Comparison of ENCODE assay signal across 33 mouse cellular contexts in genomic region chr9:106469776-106470175, GRCm38 (mm10). TPM values are rescaled to one million over a fixed set of nuclear protein-coding genes. Genes with fewer than 3 reads are reported as not detected.
DNase-seq lines count a peak whose midpoint lies in the region; ATAC-seq and TF ChIP-seq lines count a peak whose summit lies in the region.
"Had no signal": no experiment of that assay in that cellular context is flagged by ENCODE, and none has a peak within 500 bp of the region (broad histone marks: within the 10 kb centered on the region; RNA-seq: fewer than 3 reads in every experiment).

No protein-coding gene starts in this region.

- no peak for TF ChIP-seq CTCF in stomach, postnatal 0 days (IDR thresholded peaks at IDR 0.05; ENCODE audit: low read depth)

- peak; percentile 3 for DNase-seq in cerebellum, adult 8-10 months
- DNase-seq in cerebellum, postnatal 10 days, result no peak
- DNase-seq in heart, adult 11 months, result peak; percentile 89
- DNase-seq in heart, postnatal 4 days, result no peak
- DNase-seq in stomach, postnatal 0 days (ENCODE audit: low spot score), result no peak
- DNase-seq: adrenal gland, postnatal 10 days; gastrocnemius, postnatal 10 days; kidney, adult 11 months; kidney, postnatal 36 days; liver, embryonic 13.5 days; lung, adult 18-20 months; lung, postnatal 4 days; right cerebral cortex, adult 18-20 months; thymus, postnatal 14 days had no signal

- no peak overlapping the region for H3K4me3 ChIP-seq in stomach, embryonic 15.5 days (replicated peaks)
- H3K4me3 ChIP-seq in stomach, postnatal 0 days (ENCODE audit: low read depth, low read length), result no peak overlapping the region
- no peak overlapping the region for H3K4me3 ChIP-seq in stomach, embryonic 16.5 days (replicated peaks; ENCODE audit: low read length)
- H3K4me3 ChIP-seq: embryonic facial prominence, embryonic 10.5 days; embryonic facial prominence, embryonic 15.5 days; heart, adult 2 months; heart, embryonic 12.5 days; layer of hippocampus, adult 2 months; limb, embryonic 10.5 days; limb, embryonic 15.5 days; liver, embryonic 13.5 days; midbrain, embryonic 15.5 days; neural tube, embryonic 12.5 days had no signal

- H3K4me2 ChIP-seq in stomach, embryonic 15.5 days, result no peak overlapping the region
- no peak overlapping the region for H3K4me2 ChIP-seq in stomach, postnatal 0 days (replicated peaks; ENCODE audit: low read depth)
- H3K4me2 ChIP-seq in stomach, embryonic 16.5 days (ENCODE audit: low read depth, low read length), result no peak overlapping the region
- H3K4me2 ChIP-seq: embryonic facial prominence, embryonic 15.5 days; heart, embryonic 12.5 days; hindbrain, embryonic 14.5 days; limb, embryonic 15.5 days; liver, embryonic 13.5 days; midbrain, embryonic 15.5 days; neural tube, embryonic 12.5 days had no signal

- ATAC-seq in stomach, embryonic 15.5 days (ENCODE audit: insufficient read depth, low FRiP score, low read depth), result no peak
- ATAC-seq in stomach, postnatal 0 days (ENCODE audit: low FRiP score, low TSS enrichment), result no peak
- no peak for ATAC-seq in stomach, embryonic 16.5 days (ENCODE audit: insufficient read depth, low FRiP score)
- ATAC-seq in frontal cortex, adult (ENCODE audit: low TSS enrichment), result no peak
- ATAC-seq: forebrain, embryonic 14.5 days; lung, postnatal 0 days; midbrain, embryonic 15.5 days had no signal

- TF ChIP-seq EP300 in stomach, postnatal 0 days (optimal IDR thresholded peaks at IDR 0.05), result no peak

- 0 out of 2 replicates have a peak, but pooled peaks cover 5% of the 10 kb centered on the region for H3K27me3 ChIP-seq in stomach, embryonic 15.5 days (replicated peaks)
- H3K27me3 ChIP-seq in stomach, postnatal 0 days (ENCODE audit: control insufficient read depth, insufficient read depth, low read length), result peaks cover 2% of the 10 kb centered on the region; the same call in 1 of the 2 replicates
- no peaks in the 10 kb centered on the region; the same call in 1 of the 2 replicates for H3K27me3 ChIP-seq in stomach, embryonic 16.5 days (ENCODE audit: control insufficient read depth, insufficient read depth, low read length)
- H3K27me3 ChIP-seq: CH12.LX; embryonic facial prominence, embryonic 15.5 days; midbrain, embryonic 15.5 days; neural tube, embryonic 12.5 days had no signal

- H3K9me3 ChIP-seq in stomach, embryonic 15.5 days, result no peaks in the 10 kb centered on the region
- no peaks in the 10 kb centered on the region for H3K9me3 ChIP-seq in stomach, postnatal 0 days (ENCODE audit: control insufficient read depth, low read length)
- H3K9me3 ChIP-seq in stomach, embryonic 16.5 days (replicated peaks; ENCODE audit: control insufficient read depth, low read length), result no peaks in the 10 kb centered on the region
- H3K9me3 ChIP-seq: embryonic facial prominence, embryonic 10.5 days; embryonic facial prominence, embryonic 15.5 days; heart, embryonic 12.5 days; limb, embryonic 10.5 days; limb, embryonic 15.5 days; liver, embryonic 13.5 days; midbrain, embryonic 15.5 days; neural tube, embryonic 12.5 days had no signal

- no peak overlapping the region for H3K9ac ChIP-seq in stomach, embryonic 15.5 days
- no peak overlapping the region for H3K9ac ChIP-seq in stomach, postnatal 0 days (ENCODE audit: low read length)
- H3K9ac ChIP-seq in stomach, embryonic 16.5 days (ENCODE audit: low read length), result peak overlapping the region; percentile 21; the same call in 1 of the 2 replicates
- H3K9ac ChIP-seq: embryonic facial prominence, embryonic 15.5 days; heart, embryonic 12.5 days; hindbrain, embryonic 14.5 days; limb, embryonic 15.5 days; liver, embryonic 13.5 days; midbrain, embryonic 15.5 days; neural tube, embryonic 12.5 days had no signal

- H3K36me3 ChIP-seq in stomach, embryonic 15.5 days, result no peaks in the 10 kb centered on the region
- no peaks in the 10 kb centered on the region for H3K36me3 ChIP-seq in stomach, postnatal 0 days (ENCODE audit: control insufficient read depth, insufficient read depth, low read length)
- H3K36me3 ChIP-seq in stomach, embryonic 16.5 days (ENCODE audit: control insufficient read depth, insufficient read depth, low read length), result no peaks in the 10 kb centered on the region
- H3K36me3 ChIP-seq: embryonic facial prominence, embryonic 15.5 days; heart, embryonic 12.5 days; limb, embryonic 15.5 days; liver, embryonic 13.5 days; midbrain, embryonic 15.5 days; neural tube, embryonic 12.5 days had no signal

- H3K4me1 ChIP-seq in stomach, embryonic 15.5 days, result peaks cover 27% of the 10 kb centered on the region
- H3K4me1 ChIP-seq in stomach, postnatal 0 days (replicated peaks; ENCODE audit: control insufficient read depth, insufficient read depth), result peaks cover 7% of the 10 kb centered on the region
- peaks cover 16% of the 10 kb centered on the region for H3K4me1 ChIP-seq in stomach, embryonic 16.5 days (ENCODE audit: control insufficient read depth, insufficient read depth, low read length)

- WGBS in stomach, embryonic 15.5 days, result 58% methylated on average over 9 of the region's 9 CpGs
- 63% methylated on average over 9 of the region's 9 CpGs for WGBS in stomach, postnatal 0 days
- 68% methylated on average over 9 of the region's 9 CpGs for WGBS in stomach, embryonic 16.5 days

- 0 out of 2 replicates have a peak overlapping the region, but pooled peaks have one; percentile 8 for H3K27ac ChIP-seq in stomach, embryonic 15.5 days
- H3K27ac ChIP-seq in stomach, postnatal 0 days (replicated peaks), result no peak overlapping the region
- H3K27ac ChIP-seq in stomach, embryonic 16.5 days (ENCODE audit: low read length), result peak overlapping the region; percentile 48
- H3K27ac ChIP-seq: embryonic facial prominence, embryonic 10.5 days; embryonic facial prominence, embryonic 15.5 days; heart, adult 2 months; hindbrain, embryonic 14.5 days; layer of hippocampus, adult 2 months; limb, embryonic 10.5 days; limb, embryonic 15.5 days; liver, embryonic 13.5 days; midbrain, embryonic 15.5 days; neural tube, embryonic 12.5 days had no signal

RNA-seq across cellular contexts. Expression of gene Gpr62, which starts 4.0 kb away (rescaled TPM):
- total RNA-seq in heart, postnatal 4 days (2021), result under 1 TPM in 1 of 2 experiments, not detected in 1; 0.14 TPM
- 0.19 and 0.42 TPM in 2 replicates for polyA plus RNA-seq in stomach, embryonic 15.5 days (2015; fragmentation: Nextera tagmentation; extraction: Ambion mirVana)
- 0.15 and 0.23 TPM in 2 replicates for polyA plus RNA-seq in stomach, postnatal 0 days (2015; fragmentation: Nextera tagmentation; extraction: Ambion mirVana)
- 0.19 and 0.26 TPM in 2 replicates for polyA plus RNA-seq in stomach, embryonic 16.5 days (2015; fragmentation: Nextera tagmentation; extraction: Ambion mirVana)
- total RNA-seq: heart, adult 2 months; hematopoietic stem cell, adult 5-6 weeks had no signal
- polyA plus RNA-seq: activated CD4-positive, CD25-positive, alpha-beta regulatory T cell, adult 4 months; heart, adult 2 months; inflammation-experienced regulatory T-cells, adult 6 months; liver, embryonic 13.5 days had no signal

RNA-seq across cellular contexts. Expression of gene Rrp9, which starts 6.0 kb away (rescaled TPM):
- 10 to 100 TPM; 21.3 to 23.3 TPM for total RNA-seq in heart, postnatal 4 days (2021)
- polyA plus RNA-seq in stomach, embryonic 15.5 days (2015; fragmentation: Nextera tagmentation; extraction: Ambion mirVana), result 44.3 and 46.5 TPM in 2 replicates
- 22.4 and 23.3 TPM in 2 replicates for polyA plus RNA-seq in stomach, postnatal 0 days (2015; fragmentation: Nextera tagmentation; extraction: Ambion mirVana)
- 40.8 and 42.6 TPM in 2 replicates for polyA plus RNA-seq in stomach, embryonic 16.5 days (2015; fragmentation: Nextera tagmentation; extraction: Ambion mirVana)

RNA-seq across cellular contexts. Expression of gene Parp3, which starts 7.0 kb away (rescaled TPM):
- 1 to 10 TPM; 7.5 to 8.3 TPM for total RNA-seq in heart, postnatal 4 days (2021)
- polyA plus RNA-seq in stomach, embryonic 15.5 days (2015; fragmentation: Nextera tagmentation; extraction: Ambion mirVana), result 2.9 and 3.7 TPM in 2 replicates
- 5.8 TPM in 2 replicates for polyA plus RNA-seq in stomach, postnatal 0 days (2015; fragmentation: Nextera tagmentation; extraction: Ambion mirVana)
- 6.2 and 6.7 TPM in 2 replicates for polyA plus RNA-seq in stomach, embryonic 16.5 days (2015; fragmentation: Nextera tagmentation; extraction: Ambion mirVana)

RNA-seq across cellular contexts. Expression of gene Pcbp4, which starts 16.7 kb away (rescaled TPM):
- 100 to 1,000 TPM in 1 of 2 experiments, 10 to 100 TPM in 1; 96.8 to 101 TPM for total RNA-seq in heart, postnatal 4 days (2021)
- 51.8 and 58.9 TPM in 2 replicates for polyA plus RNA-seq in stomach, embryonic 15.5 days (2015; fragmentation: Nextera tagmentation; extraction: Ambion mirVana)
- 16.8 and 20.3 TPM in 2 replicates for polyA plus RNA-seq in stomach, postnatal 0 days (2015; fragmentation: Nextera tagmentation; extraction: Ambion mirVana)
- polyA plus RNA-seq in stomach, embryonic 16.5 days (2015; fragmentation: Nextera tagmentation; extraction: Ambion mirVana), result 39.4 and 42.5 TPM in 2 replicates

RNA-seq across cellular contexts. Expression of gene Abhd14a, which starts 22.3 kb away (rescaled TPM):
- total RNA-seq in heart, postnatal 4 days (2021), result 10 to 100 TPM; 23.7 to 26.1 TPM
- 48.6 and 48.7 TPM in 2 replicates for polyA plus RNA-seq in stomach, embryonic 15.5 days (2015; fragmentation: Nextera tagmentation; extraction: Ambion mirVana)
- polyA plus RNA-seq in stomach, postnatal 0 days (2015; fragmentation: Nextera tagmentation; extraction: Ambion mirVana), result 23.1 and 23.2 TPM in 2 replicates
- 49.5 and 50.4 TPM in 2 replicates for polyA plus RNA-seq in stomach, embryonic 16.5 days (2015; fragmentation: Nextera tagmentation; extraction: Ambion mirVana)

Comparison
In these comparisons a context has a peak if more than half of its experiments do, and no peak if none do; other contexts are left out.
1. DNase-seq: peak in cerebellum, adult 8-10 months (single experiment) and heart, adult 11 months (single experiment); none in cerebellum, postnatal 10 days (0 of 2), heart, postnatal 4 days (single experiment) and stomach, postnatal 0 days (single experiment).